Mouse (Mus musculus) left cerebral cortex, adult 11 months (tissue): ENCODE data around the gene Zkscan6.
A peak's percentile ranks its signal among the peaks of the same experiment; 100 is the strongest.

Source experiments
- DNase-seq: peaks from one replicate; pipeline ENCODE4 v3.0.0; 2022; ENCODE audit warnings: low spot score

The Zkscan6 gene

DNA sequence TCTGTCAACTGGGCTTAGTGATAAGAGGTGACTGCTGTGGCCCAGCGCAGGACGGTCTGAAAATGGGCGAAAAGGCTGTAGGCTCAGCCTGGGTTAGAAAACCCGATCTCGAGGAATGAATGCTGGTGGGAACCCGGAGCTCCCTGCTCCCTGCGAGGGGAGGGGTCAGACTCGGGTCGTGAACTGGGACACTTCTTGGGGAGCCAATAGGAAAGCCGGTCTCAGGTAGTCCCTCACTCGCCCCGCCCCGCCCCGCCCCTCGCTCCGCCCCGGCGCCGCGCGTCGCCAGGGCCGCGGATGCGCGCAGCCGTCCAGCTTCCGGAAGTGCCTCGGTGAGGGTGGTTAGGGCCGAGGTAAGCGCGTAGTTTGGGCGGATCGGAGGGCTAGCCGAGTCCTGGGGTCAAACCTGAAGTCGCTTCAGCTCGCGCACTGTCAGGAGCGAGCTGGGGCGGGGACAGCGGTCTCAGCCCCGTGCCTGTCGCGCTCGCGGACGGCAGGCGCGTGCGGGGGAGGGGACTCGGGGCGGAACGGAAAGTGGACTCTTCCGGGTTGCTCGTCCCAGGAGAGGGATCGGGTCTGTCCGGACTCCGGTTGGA, at the start of gene Zkscan6:
TSS of gene Zkscan6 (plus strand) at position 267 of the 596 bp plus-strand sequence.
- DNase-seq, result peak; percentile 77

DNA sequence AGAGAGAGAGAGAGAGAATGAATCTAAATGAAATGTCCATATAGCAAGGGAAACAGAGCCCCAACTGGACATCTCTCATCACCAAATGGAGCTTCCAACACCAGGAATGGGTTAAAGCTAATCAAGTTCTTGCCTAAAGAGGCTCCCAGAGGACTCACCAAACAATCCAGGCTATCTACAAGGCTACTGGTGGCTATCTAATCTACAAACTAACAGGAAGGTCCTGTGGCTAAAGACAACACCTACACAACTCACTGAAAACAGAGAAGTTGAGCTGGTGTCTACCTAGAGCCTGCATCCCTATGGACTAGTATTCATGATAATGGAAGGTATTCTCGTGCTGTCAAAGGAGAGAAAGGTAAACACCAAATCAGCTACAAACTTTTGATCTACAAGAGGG, 47.6 kb upstream of the Zkscan6 start:
- DNase-seq, result no peak

DNA sequence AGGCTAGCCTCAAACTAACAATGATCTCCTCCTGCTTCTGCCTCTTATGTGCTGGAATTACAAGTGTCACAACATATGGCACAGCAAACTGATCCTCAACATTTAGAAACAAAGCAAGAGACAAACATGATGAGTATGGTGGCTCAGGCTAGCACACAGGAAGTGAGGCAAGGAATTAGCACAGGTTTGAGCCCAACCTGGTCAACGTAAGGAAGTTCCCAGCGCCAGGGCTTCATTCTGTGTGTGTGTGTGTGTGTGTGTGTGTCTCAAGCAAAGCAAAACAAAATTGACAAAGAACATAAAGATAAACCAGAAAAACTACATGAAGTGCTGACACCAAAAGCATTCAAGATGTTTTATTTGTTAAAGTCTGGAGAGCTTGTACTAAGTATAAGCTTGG, 46.1 kb upstream of the Zkscan6 start:
- no peak for DNase-seq

DNA sequence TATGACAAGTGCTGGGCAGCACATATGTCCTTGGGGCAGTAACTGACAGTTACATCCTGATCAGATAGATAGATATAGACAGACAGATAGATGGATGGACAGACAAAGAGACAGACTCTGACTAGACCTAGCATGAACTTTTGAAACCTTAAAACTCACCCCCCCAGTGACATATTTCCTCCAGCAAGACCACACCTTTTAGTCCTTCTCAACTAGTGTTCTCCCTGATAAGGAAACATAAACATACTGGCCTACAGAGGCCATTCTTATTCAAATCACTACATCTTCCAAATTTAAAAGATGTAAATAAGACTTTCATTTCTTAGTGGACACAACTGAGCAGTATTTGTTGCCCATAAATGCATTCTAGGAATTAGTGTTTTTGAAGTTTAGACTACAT, 38.5 kb upstream of the Zkscan6 start:
- no peak for DNase-seq

DNA sequence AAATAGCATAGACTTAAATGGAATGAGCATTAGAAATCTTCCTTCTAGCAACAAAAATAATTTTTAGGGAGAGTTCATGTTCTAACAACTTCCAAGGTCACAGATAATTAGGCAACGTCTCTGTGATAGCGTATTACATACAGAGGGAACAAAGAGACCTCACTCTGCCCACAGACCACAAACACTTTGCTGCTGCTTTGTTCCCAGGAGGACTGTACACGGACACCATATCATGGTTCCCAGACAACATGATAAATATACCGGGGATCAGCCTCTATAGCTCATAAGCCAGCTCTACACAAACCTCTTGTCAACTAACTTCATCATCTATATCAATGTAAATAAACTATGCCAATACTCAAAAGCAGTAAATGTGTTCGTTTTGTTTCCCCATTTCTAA, 37.0 kb upstream of the Zkscan6 start:
- DNase-seq, result no peak

DNA sequence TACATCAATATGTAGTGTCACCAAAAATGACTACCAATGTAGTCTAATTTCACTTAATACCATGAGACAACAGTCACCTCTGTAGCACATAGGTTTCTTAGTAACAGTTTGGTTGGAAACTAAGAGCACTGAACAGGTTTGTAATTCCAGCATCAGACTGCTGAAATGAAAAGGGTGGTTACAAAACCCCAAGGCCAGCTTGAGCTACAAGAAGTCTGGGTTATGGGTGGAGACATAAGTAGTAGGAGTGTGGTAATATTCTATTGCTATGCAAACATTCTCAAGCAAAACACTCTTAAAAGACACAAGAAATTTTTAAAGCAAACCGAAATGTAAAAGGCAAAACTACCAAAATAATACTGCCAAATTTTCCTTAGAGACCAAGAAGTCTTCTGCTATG, 35.4 kb upstream of the Zkscan6 start:
- DNase-seq, result no peak

DNA sequence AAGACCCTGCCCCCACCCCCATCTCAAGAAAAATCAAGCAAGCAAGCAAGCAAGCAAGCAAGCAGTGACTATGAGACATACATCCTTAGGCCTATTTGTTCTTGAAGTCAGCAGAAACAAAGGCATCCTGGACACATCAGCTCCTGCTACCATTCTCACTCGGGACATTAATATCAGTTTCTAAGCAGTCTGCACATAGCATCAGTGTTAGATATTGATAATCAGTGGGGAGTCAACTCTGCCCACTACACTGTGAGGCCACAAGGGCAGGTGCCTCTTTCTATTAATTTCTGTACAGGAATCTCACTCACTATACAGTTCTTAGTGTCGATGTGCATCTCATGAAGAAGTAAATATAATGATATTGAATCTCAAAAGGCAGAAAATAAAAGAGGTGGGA, 33.4 kb upstream of the Zkscan6 start:
- no peak for DNase-seq

DNA sequence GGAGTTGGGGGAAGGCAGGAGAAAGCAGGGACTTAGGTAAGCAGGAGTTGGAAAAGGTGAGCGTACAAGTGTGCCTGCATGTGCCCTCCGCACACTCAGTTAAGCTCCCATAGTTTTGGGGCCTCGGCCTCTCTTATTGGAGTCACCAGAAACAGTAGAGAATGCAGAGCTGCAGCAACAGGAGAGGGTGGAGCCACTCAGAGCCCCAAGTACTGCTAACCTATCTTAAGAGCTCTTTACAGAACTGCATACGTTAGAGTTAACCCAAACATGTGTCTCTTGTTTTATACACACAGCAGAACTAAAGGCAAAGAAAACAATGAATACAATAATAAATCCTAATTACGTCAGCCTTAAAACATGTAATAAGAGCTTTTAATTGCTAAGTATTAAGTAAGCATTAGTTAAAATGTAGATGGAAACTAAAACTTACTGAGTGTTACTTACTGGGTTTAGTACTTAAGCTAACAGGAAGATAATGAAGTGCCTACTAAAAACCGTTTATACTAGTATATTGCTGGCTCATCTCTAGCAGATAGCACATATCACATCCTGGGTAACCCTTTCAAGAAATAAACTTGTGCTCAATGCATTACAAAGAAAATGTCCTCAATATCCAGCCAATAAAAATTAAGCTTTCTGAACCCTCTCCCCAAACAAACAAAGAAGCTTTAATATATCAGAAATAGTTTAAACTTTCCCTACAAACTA, 32.9 kb upstream of the Zkscan6 start:
- DNase-seq, result no peak

DNA sequence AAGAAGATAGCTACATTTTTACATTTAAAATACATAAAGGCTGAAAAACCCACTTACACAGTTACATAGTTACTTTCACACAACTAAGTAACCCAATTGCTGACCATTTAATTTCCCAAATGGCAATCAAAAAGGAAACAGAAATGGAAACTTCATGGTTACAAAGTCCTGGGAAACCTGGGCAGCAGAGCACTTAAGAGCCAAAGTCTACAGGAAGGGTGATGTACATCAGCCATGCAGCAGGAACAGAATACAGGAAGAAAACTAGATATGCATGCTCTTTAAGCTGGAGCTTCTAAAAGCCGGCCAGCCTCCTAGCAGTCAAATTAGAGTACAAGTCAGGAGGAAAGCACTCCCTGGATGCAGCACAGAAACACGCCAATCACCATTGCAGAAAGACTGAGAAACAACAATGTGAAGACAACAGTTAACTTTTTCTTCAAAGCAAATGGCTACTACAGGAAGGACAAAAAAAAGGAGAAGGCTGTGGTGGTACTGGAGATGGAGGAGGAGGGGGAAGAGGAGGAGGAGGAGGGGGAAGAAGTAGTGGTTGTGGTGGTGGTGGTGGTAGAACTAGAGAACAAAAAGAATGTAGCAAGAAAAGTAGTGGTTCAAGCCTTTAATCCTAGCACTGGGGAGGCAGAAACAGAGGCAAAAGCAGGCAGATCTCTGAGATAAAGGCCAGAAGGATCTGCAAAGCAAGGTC, 29.9 kb upstream of the Zkscan6 start:
- DNase-seq, result no peak

DNA sequence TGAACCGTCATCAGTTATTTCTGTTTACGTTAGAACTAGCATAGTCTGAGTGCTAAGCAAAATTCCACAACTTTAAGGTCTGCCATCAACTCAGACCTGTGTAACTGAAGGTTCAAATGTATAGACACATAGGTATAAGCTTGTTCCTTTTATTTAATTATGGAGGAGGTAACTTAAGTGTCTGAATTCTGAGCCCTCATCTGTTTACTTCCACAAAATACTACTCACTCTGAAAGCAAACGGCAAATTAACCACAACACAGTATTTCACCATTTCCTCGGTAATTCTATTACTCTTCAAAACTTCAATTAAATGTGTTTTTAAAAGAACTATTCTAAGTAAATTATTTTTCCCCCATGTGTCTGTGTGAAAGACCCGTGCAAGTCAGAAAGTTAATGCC, 29.2 kb upstream of the Zkscan6 start:
- DNase-seq, result no peak

DNA sequence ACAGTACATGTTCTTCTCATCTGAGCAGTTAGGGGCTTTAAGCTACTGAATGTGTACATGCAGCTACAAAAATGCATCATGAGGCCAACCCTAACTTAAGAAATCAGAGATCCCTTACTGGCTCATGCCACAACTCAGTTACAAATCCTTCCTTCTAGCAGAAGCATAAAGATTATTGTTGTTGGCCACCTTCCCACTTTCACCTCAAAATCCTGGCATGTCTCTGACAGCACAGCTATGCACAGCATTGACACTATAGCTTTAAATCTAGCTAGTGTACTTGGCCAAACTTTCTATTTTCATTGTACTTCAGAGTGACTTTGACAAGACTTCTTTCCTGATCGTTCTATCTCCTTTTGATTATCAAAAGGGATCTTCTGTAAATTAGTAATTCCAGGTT, 27.9 kb upstream of the Zkscan6 start:
- DNase-seq, result no peak

DNA sequence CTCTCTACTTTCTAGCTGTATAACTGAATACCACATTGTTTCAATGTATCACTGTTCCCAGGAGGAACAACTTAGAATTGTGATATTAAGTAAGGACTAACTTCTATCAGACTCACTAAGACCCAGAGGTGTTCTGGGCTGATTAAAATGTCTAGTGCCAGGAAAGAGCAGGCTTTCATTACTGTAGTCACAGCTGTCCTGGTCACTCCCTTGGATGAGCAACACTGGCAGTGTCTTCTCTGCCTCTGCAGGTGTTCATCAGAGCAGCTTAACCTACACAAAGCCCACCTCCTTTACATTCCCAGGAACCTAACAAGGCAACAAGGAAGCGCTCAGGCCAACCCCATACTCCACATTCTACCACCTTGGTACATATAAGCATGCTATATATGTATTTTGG, 27.4 kb upstream of the Zkscan6 start:
- no peak for DNase-seq

DNA sequence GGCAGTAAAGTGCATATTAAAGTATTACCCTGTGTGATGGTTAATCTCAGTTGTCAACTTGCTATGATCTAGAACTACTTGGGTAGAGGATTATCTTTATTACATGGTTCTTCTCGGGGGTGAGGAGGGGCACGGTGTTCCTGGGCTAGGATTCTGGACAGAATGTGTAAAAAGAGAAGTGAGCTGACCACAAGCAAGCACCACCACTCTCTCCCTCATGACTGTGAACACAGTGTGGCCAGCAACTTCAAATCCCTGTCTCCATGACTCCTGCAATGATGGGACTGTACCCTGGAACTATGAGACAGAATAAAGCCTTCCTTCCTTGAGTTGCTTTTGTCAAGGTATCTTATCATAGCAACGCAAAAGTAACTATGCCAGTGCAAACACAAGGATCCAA, 25.4 kb upstream of the Zkscan6 start:
- DNase-seq, result no peak

DNA sequence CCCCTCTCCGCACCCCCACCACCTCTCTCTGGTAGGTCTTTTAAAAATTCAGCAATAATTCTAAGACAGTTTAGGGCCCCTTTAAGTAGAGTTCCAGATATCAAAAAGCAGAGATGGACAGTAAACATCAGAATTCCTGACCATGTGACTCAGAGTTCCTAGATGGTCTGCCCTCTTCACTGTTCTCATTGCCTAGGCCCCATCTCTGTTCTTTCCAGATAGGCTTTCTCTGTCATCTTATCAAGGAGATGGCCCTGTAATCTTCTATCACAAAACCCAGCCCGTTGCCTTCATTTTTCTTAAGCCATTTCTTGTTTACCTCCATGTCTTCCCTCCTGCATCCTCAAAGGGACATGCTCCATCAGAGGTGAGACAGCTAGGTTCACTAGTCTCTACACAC, 20.8 kb upstream of the Zkscan6 start:
- no peak for DNase-seq

DNA sequence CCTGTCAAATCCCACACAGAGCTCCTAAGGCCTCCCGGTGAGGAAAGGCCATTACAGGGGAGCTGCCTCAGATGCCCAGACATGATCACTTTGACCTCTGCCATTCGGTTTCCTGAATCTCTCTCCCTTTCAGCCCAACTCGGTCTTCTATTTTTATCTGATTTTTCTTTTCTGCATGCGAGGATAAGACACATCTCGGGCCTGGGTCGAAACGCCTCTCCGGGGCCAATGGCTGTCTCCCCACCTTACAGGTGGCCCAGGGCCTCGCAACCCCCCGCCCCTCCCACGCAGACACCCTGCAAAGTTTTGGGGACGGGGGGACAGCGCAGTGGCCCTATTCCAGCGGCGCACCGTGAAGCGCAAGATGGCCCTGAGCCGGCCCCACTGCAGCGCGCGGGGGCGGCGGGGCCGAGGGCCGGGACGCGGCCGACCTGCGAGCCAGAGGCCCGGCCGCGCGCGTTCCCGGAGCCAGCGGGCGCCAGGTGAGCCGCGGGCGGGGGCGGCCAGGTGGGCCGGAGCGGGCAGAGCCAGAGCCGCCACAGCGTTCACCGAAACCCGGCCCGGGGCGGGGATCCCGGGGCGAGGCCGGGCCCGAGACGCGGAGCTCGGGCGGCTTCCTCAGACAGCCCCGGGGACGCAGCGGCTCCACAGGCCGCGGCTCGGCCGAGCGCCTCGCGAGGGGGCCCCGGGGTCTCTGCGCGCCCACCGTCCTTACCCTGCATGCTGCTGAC, 19.4 kb upstream of the Zkscan6 start:
- peak; percentile 34 for DNase-seq

DNA sequence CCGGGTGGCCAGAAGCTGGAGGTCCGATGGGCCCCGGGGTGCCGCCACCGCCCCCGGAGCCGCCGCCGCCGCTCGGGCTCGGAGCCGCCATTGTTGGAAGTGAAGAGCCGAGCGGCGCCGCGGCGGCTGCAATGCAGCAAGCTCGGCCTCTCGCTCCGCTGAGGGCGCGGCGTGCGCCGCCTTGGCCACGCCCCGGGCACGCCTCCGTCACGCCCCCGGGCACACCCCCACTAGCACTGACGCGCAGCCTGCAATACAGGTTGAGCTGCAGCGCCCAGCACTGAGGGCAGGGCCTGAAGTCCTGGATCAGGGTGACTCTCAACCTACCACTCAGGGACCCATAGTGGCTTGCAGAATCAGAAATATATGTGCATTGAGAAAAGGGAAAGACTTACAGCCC, 18.8 kb upstream of the Zkscan6 start, which contains the start of gene Map2k4:
TSS of gene Map2k4 (minus strand) at position 144 of the 400 bp plus-strand sequence.
- peak; percentile 86 for DNase-seq

DNA sequence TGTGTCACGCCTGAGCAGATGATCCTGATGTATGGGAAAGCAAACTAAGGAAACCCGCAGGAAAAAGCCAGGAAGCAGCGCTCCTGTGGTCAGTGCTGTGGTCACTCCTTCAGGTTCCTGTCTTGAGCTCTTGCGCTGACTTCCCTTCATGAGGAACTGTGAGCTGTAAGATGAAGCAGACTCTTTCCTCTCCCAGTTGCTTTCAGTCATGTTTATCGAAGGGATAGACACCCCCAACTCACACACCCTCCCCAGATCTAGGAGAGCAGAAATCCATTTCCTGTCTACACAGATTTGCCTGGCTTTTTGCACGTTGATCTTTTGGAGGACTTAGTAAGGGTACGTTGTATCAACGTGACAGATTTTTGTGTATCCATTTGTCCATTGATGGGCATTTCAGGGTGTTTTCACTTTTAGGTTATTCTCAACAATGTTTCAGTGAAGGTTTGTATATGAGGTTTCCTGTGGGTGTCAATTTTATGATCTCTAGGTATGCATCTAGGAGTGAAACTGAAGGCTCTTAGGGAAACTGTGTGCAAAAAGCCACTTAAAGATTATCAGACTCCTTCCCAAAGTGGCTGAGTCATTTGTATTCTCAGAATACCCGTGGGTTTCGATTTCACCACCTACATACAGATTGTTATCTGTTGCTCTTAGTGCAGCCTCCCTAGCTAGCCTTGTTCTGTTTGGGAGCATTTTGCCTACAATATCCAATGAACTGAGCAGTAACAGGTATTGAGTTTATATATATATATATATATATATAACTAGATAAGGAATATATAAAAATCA, 12.4 kb upstream of the Zkscan6 start:
- no peak for DNase-seq

DNA sequence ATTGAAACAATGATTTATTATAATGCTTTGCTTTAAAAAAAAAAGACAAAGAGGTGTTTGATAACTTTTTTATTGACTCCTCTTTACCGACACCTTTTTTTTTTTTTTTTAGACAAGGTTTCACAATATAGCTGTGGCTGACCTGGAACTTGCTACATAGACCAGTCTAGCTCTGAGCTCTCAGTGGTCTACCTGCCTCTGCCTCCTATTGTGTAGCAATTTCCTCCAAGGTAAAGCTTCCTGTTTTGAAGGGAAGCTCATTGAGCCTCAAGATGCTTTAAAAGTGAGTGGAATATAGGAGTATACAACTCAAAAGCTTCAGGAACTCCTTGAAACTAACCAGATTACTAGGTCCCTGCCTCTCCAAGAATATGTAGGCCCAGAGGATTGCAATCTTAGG, 11.1 kb upstream of the Zkscan6 start:
- DNase-seq, result no peak

DNA sequence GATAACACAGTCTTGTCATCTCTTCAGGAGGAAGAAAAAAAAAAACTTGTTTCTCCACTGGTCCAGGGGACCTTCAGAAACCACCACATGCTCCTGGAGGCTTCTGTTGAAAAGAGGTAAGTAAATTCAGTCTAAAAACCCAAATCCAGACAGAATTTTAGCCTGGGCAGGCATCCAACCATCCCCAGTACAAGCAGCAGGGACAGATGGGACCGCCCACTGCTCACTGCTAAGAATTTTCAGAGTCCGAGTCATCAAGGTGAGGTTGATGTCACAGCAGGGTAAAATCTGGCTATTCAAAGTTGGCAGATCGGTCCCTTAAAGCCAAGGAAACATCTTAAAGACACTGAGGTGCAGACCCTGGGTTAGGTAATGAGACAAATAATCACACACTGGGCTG, 5.1 kb upstream of the Zkscan6 start:
- DNase-seq, result peak; percentile 52

DNA sequence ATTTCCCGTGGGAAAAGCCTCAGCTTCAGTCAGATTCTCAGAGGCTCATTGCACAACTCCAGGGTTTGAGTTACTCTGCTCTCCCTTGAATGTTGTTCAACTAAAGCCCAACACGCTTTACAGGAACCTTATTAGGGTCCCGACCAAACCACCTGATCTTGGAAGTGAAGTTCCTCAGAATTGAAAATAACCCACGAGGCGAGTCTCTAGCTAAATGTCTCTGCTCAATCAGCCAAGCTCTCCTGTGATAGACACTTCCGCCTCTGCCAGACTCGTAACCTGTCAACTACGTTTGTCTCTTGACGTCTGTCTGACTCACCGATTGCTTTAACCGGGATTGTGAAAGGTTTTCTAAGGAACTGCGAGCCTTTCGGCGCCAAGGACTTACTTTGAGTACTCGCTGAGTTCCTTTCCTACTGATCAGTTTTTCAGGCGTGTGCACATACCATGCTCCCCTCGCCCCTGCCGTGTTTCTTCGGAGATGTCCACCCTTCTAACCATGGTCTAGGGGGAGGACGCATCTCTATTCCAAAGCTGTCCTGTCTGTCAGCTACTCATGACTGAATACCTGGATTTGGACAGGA, 562 bp upstream of the Zkscan6 start:
- DNase-seq, result no peak

DNA sequence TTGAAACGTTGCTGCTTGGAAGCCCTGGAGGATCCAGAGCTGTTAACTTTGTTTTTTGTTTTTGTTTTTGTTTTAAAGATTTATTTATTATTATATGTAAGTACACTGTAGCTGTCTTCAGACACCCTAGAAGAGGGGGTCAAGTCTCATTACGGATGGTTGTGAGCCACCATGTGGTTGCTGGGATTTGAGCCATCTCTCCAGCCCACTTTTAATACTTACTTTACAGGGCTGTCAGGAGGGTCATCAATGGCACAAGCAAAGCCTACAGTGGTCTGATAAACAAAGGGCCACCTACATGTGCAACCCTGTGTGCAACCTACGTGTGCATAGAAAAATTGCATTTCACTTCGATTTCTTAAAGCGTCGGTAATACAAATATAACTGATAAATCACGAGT, 626 bp downstream of the Zkscan6 start:
- no peak for DNase-seq

DNA sequence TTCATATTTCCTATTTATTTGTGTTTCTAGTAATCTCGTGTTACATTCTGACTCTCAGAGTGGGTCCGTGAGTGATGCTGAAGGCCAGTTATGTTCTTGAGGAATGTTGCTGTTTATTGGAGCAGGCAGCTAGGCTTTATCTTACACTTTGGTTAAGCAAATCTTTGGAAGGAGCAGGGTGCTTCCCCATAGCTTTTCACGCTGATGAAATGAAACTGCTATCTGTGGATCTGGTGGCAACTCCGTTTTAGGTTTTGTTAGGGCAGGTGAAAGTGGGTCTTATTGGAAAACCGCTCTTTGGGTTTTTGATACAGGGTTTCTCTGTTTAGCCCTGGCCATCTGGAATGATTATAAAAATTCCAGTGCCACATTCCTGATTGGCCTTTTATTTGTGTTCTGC, 5.1 kb downstream of the Zkscan6 start:
- no peak for DNase-seq
